Mouse (Mus musculus): ENCODE measurements around the gene Atp8b2. TPM values are rescaled to one million over a fixed set of nuclear protein-coding genes. Genes with fewer than 3 reads are reported as not detected.

Atp8b2 gene
- 7.3 and 7.8 TPM in 2 replicates for polyA plus RNA-seq (2015; fragmentation: Nextera tagmentation; extraction: Ambion mirVana)

DNA sequence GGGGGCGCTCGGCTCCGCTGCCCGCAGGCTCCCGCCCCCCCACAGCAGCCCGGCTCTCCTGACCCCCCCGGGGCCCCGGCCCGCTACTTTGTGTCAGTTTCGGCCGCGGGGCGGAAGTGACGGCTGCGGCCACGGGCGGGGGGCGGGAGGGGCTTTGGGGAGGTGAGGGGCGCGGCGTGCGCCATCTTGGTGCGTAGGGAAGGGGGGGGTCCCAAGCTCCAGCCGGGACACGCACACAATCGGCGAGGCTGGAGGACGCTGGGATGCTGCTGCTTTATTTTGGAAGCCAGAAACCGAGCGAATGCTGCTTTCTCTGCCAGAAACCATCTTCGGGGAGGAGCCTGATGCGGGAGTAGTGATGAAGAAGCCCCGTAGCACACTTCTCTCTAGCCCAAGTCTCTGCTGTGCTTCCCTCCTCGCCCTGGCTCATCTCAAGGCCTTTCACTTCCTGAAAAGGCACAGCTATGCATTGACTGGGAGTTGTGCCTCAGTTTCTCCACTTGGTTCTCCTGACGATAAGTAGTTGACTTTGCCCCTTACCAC is at the start of gene Atp8b2:
Gene Atp8b2, minus strand, starts transcription at position 288 of the 543 bp plus-strand sequence.

DNA sequence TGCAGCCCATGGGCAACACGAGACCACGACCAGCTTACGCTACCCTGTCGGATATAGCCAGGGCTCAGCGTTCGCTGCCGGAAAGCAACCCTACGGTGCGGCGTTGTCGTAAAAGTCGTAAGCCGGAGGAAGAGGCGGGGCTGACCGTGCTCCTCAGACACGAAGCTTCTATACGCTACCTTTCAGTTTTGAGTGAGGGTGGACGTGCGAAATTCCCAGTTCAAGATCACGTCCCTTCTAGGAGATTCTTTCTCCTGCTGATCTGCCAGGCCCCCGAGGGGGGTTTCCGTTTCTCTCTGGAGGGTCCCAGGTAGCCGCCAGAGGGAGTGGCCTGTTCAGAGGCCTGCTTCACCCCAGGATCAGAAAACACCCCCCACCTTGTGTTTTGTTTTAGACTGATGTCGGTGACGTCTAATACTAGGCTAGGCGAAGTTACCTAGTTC is 35.3 kb upstream of the Atp8b2 start, which contains the start of gene Hax1:
Gene Hax1, minus strand, starts transcription at position 169 of the 443 bp plus-strand sequence.

DNA sequence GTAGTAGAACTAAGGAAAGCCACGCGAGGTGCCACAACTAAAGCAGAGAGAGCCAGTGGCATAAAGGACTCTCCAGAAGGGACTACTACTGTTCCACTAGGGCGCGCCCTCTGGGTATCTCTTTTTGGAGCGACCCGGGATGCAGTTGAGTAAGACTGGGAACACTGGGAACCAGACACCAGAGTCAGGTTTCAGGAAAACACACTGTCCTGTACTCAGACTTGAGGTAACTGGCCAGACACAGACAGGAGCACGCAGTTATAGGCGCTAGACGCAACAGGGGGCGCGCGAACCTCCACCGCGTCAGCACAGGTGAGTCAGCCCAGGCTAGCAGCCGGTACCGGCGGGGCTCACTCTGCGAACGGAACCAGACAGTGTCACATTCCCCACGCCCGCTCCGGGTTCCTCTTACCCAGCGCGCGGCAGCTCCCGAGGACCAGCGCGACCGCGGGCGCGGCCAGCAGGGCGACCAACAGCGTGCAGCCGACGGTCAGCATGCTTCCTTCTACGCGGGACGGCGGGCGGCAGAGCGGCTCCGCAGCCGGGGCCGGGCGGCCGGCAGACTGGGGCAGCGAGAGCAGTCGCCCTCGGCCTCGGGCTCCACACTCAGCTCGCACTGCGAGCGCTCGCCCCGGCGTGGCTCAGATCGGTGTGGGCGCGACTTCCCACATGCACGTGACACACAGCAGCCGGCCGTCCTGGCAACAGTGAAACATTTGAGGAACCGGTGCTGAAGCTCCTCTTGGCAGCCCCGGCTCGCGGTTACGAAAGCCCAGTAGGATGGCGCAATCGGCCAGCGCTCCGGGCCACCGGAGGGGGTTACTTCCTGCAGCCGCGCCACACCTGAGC is 50.5 kb downstream of the Atp8b2 start, which contains the start of gene Il6ra:
Gene Il6ra, minus strand, starts transcription at position 654 of the 849 bp plus-strand sequence.

Small RNAs within 50 kb of the gene (microRNA-seq; reads per million reads assigned to microRNA genes)
- not detected for gene Mir7669

Other genes with a start within 250 kb of the Atp8b2 start
- gene Adar, start 248.5 kb downstream of the Atp8b2 start, polyA plus RNA-seq (2015; fragmentation: Nextera tagmentation; extraction: Ambion mirVana) = 5.5 and 5.9 TPM in 2 replicates
- 0.22 and 0.26 TPM in 2 replicates for gene Chrnb2, start 198.9 kb downstream of the Atp8b2 start, polyA plus RNA-seq (2015; fragmentation: Nextera tagmentation; extraction: Ambion mirVana)
- 6.8 and 7.4 TPM in 2 replicates for gene Ube2q1, start 189.9 kb downstream of the Atp8b2 start, polyA plus RNA-seq (2015; fragmentation: Nextera tagmentation; extraction: Ambion mirVana)
- gene She, start 132.1 kb downstream of the Atp8b2 start, polyA plus RNA-seq (2015; fragmentation: Nextera tagmentation; extraction: Ambion mirVana) = 2.2 and 2.3 TPM in 2 replicates
- 6.3 and 8.8 TPM in 2 replicates for gene Il6ra, start 50.3 kb downstream of the Atp8b2 start, polyA plus RNA-seq (2015; fragmentation: Nextera tagmentation; extraction: Ambion mirVana)
- 94.5 and 95.7 TPM in 2 replicates for gene Hax1, start 35.3 kb upstream of the Atp8b2 start, polyA plus RNA-seq (2015; fragmentation: Nextera tagmentation; extraction: Ambion mirVana)
- gene 4933434E20Rik, start 88.1 kb upstream of the Atp8b2 start, polyA plus RNA-seq (2015; fragmentation: Nextera tagmentation; extraction: Ambion mirVana) = 117 and 119 TPM in 2 replicates
- 80.9 and 113 TPM in 2 replicates for gene Ubap2l, start 89.1 kb upstream of the Atp8b2 start, polyA plus RNA-seq (2015; fragmentation: Nextera tagmentation; extraction: Ambion mirVana)
- gene Tpm3, start 109.1 kb upstream of the Atp8b2 start, polyA plus RNA-seq (2015; fragmentation: Nextera tagmentation; extraction: Ambion mirVana) = 328 and 388 TPM in 2 replicates
- 0.06 and 0.08 TPM in 2 replicates for gene Nup210l, start 140.6 kb upstream of the Atp8b2 start, polyA plus RNA-seq (2015; fragmentation: Nextera tagmentation; extraction: Ambion mirVana)

Data from urinary bladder, postnatal 0 days (tissue).